Mouse (Mus musculus): ENCODE measurements around the gene Bcl9.

DNA sequence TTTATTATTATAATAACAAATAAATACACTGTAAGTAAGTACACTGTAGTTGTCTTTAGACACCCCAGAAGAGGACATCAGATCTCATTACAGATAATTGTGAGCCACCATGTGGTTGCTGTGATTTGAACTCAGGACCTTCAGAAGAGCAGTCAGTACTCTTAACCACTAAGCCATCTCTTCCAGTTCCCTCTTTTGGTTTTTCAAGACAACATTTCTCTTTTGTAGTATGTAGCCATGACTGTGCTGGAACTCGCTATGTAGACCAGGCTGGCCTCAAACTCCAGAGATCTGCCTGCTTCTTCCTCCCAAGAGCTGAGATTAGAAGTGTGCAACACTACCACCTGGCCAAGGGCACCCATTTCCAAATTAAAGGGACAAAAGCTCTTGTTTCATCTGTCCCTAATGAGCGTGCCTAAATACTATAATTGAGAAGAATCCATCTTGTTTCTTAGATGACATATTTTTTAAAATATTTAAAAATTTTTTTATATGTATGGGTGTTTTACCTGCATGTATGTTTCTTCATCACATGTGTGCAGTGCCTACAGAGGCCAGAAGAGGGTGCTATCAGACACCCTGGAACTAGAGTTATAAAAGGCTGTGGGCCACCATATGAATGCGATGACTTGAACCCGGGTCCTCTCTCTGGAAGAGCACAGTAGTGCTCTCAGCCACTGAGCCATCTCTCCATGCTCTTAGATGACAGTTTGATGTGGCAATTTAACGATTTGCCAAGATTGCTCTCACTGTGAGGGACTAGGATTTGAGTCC, 66.9 kb downstream of the Bcl9 start:
- TF ChIP-seq CTCF (IDR thresholded peaks at IDR 0.05; ENCODE audit: insufficient read depth, low read length) (no peak), POLR2A (IDR thresholded peaks at IDR 0.05; ENCODE audit: borderline replicate concordance, extremely low read depth, low read depth, low read length) (no peak)
